Mouse (Mus musculus) lung, postnatal 4 days (tissue): ENCODE data around the gene Syt16.

Experiments used
- DNase-seq, 2 experiments: peaks; one replicate each; pipeline ENCODE4 v3.0.0; 2021

Gene Syt16

DNA sequence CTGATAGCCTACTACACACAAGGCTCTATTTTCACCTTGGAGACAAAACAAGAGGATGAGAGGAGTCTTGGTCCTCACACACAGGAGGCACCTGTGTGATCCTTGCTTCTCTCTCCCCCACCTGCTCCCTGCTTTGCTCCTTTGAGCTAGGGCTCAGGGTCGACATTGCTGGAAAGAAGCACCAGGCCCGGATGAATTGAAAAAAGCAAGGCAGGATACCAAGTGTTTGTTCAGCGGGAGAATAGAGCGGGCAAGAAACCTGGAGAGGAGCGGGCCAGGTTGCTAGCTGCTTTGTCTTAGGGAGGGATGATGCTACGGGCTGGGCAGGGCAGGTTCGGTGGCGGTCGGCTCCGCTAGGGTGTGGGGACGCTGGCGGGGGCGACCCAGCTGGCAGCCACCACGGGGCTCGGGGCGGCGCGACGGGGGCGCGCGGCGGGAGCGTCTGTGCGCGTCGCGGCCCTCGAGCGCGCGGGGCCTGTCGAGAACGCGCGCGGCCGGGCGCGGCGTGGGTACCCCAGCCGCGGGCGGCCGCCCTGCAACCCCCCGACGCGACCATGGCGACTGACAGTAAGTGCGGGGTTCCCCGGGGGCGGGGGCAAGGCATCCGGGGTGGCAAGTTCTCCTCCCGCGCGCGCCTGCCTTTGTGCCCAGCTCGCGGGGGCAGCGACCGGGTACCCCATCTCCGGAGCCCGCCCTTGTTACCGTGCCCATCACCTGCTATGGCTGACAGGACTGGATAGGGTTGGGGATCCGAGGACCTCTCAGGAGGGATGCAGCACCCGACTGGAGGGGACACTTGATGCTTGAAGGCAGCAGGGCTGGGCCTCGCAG lies at the start of gene Syt16:
TSS of gene Syt16 (plus strand) at position 365 of the 831 bp plus-strand sequence.
- no peak for DNase-seq

DNA sequence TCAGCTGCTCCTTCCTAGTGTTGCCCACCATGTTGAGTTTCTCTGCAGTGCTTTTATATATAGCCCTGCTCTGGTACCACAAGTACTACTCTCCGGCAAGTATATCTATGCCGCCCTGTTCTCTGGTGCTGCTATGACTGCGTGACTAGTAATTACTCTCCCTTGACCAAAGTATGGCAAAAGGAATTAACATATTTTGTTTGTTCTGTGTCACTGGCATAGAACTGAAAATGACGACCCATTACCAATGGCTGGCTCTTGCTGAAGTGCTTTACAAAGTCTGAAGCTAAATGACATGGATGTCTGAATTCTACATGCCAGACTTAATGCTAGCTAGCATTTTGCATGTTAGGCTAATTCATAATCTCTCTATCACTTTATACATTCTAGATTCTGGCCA lies 49.0 kb upstream of the Syt16 start:
- DNase-seq, result no peak

DNA sequence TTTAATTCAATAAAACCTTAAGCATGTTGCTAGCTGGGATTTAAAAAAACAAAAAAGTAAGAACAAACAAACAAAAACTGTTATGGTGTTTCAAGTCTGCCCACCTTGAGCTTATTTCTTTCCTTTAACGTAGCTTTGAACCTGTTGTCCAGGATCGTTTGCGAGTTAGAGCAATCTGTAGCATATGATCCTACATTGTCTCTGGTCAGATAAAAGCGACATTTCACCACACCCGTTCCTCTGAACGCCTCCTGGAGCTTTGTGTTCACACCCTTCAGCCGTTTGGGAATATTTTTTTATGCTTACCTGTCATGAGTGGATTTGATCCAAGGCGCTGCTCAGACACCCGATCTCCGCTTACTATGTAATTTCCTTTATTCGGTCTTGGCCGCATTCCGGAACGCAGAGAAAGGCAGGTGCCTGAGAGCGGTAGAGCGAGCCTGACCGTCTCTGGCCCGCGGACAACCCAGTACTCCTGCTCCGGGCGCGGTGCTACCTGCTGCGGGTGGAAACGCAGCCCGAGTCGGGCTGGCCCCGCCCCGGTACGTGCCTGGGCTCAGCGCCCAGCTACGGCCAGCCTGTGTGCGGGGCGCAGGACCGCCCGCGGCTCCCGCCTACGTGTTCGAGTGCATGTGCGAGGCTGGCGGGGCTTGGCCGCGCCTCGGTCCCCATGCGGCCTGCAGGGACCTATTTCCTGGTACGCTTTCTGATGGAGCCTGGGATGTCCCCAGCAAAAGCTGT lies 48.0 kb upstream of the Syt16 start:
- DNase-seq, result peak; percentile 29 to 50

DNA sequence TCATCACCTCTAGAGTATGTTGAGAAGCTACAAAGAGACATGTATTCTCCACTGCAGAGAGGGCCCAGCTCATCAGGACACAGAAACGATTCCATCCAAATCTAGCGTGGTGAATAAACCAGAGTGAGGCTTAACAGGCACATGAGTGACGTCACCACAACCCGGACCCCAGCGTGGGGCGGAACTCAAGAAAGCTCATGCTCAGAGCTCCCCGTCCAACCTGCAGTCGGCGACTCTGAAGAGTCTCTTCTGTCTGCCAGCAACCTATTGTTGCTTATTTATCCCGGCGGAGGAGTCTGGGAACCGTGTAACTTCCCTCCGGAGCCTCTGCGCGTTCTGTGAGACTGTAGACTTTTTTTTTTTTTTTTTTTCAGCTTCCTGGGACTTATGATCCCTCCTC lies 44.6 kb upstream of the Syt16 start:
- DNase-seq, result peak; percentile 55 to 58

DNA sequence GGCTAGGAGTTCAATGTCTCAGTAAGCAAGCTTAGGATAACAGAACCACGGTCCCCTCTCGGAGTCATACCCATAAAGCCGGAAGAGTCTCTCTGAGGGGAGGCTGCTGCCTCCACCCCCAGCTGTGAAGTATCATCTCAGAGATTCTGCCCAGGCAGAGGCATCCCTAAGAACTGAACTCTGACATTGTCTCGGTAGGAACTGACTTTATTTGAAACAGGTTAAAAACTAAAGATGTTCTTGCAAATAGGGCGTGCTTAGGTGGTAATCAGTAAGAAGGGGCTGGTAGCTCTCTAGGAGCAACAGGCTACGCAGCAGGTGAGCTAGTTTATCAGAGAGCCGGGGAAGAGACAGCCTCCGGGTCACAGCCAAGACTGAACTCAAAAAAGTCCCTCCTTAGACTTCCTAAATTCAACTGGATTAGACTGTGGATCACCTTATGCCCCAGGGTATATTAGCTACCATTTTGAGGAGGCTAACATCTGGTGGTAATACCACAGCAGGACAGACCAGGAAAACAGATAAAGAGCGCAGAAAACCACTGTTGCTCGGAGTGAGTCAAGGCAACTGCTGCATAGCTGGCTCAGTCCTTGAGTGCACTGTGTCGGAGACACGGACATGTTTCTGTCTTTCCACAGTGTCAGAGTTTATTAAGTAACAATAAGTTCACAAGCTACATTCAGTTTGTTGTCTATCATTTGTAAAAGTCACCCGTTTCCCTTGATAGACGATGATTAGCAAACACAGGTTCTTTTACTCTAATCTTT lies 43.9 kb upstream of the Syt16 start:
- DNase-seq, result no peak

DNA sequence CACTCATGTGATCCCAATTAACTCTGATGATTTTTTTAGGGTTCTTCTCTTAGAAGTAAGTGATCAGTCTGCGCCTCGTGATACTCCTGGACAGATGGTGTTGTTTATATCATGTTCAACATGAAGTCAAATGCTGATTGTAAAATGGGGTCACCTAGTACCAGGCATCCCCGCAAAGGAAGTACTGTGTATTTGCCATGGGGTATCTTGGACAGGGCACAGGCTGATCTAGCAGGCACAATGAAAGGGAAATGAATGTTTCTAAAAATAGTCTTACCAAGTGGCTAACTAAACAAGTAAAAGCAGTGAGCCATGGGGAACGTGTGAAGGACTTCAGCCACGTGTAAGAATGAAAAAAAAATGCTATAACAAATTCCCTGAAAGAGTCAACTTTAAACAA lies 42.7 kb upstream of the Syt16 start:
- DNase-seq, result no peak

DNA sequence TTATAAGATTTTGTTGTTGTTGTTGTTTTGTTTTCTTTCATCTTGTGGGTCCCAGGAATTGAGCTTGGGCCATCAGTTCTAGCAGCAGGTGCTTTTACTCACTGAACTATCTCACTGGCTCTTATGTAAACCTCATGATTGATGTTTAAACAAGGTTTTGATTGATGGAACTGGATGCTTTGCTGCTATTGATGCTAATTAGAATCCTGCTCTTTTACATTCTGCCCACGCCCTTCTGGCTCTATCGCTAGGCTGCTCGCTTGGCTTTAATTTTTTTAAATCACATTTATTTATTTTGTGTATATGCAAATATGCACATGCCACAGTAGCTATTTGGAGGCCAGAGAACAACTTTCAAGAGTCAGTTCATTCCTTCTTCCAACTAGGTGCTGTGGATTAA lies 39.8 kb upstream of the Syt16 start:
- DNase-seq, result no peak

DNA sequence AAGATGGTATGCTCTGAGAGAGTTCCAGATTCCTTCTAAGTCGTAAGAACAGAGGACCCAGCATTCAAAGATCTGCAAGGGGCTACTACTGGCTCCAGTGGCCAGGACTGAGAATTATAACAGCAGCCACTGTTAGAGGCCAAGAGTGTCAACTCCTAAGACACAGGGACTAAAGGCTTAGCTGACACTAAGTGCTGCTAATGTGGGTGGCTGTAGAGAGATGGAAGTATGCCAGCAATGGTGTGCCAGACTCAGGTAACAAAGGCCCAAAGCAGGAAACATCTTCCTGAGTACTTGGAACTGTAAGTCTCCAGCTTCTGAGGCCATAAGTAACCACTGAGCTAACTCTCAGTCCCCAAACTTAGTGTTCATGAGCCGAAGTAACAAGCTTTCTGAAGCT lies 38.6 kb upstream of the Syt16 start:
- no peak for DNase-seq

DNA sequence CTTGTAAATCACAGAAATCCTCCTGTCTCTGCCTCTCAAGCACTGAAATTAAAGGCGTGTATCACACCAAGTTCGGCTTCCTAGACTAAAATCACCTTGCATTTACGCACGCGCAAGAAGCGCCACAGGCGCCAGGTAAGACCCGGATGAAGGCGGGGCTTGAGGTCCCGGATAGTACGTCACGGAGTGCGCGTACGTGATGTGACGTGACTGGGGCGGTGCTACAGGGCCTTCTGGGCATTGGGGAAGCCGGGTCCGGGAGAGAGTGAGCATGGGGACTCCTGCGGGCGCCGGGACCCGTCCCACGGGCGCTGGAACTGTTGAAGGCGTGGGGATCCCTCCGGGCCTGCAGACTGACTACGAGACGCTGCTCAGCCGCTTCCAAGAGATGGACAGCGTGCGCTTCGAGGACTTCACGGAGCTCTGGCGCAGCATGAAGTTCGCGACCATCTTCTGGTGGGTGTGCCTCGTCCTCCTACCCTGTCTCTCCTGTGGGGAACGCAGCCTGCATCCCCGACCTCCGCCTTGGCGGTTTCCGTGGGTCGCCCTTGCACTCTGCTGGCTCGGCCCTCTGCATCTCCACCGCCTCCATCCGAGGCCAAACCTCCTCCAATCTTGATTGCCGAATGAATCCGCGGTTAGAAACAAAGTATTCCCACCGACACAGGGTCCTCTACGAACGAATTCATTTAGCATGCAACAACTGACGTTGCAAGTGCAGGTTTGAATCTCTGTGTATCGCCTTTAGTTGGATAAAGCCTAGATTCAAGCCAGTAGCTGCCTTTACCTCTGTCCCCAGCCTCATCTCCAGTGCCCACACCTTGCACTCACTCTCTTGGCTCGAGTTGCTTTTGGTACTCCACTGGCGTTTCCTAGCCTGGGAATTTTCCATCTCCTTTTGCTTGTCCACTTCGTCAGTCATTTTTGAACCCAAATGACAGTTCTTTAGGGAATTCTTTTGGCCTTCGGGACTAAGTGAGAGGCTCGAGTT lies 32.9 kb upstream of the Syt16 start, which contains the start of gene Snapc1:
TSS of gene Snapc1 (plus strand) at position 191 of the 991 bp plus-strand sequence.
- peak; percentile 95 to 97 for DNase-seq

DNA sequence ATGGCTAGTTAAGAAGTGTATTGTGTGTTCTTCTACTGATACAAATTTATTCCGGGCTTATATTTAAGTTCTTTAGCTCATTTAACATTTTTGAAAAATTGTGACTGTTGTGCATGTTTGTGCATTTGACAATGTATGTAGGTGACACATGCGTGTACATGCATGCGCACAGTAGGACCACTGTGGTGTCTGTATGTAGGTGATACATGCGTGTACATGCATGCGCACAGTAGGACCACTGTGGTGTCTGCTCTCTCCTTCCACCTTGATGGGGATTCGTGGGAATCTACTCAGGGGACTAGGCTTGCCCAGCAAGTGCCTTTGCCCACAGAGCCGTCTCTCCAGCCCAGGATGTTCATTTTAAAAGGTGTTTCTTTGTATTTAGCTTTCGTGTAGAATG lies 28.3 kb upstream of the Syt16 start:
- no peak for DNase-seq

DNA sequence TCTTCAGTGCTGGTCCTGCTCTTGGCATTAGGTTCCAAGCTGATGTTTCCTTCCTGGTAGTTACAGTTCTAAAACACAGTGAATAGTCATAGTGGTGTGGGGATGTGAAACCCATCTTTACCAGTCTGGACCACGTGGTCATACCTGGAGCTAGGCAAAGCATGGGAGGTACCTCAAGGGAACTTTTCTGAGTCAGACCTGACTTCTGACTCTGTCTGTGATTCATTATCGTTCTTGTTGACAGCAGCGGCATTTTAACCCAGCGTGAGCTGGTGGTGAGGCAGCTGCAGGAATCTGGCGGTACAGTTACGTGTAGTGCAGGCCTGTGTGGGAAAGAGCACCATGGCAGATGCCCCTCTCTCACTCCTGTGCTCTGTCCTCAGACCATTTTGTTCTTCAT lies 22.9 kb upstream of the Syt16 start:
- no peak for DNase-seq

DNA sequence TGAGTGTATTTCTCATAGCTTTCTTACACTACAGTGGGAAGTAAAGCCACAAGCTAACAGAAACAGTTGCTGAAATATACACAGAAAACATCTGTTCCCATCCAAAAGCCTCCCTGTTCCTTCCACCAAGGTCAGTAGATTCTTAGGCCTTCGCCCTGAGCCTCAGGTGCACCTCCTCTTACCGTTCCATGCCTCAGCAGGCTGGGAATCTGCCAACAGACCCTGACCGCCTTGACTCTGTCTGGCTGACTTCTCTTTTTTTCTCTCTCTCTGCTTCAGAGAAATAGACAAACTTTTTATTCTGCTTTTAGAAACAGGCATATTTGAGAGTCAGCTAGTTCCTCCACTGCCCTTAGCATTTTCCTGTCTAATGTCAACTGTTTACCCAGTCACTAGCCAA lies 19.3 kb upstream of the Syt16 start:
- no peak for DNase-seq

DNA sequence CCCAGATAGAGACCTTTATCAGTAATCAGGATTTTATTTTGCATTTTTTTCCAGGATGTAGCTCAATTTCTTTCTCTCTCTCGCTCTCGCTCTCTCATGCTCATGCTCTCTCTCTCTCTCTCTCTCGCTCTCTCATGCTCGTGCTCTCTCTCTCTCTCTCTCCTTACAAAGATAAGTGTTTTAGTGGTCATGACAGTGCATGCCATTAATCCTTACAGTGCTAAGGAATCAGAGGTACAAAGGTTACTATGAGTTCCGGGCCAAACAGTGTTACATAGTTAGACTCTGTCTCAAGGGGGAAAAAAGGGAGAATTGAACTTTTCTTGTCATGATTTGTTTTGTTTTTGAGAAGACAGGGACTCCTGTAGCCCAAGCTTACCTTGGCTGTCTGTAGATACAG lies 17.8 kb upstream of the Syt16 start:
- no peak for DNase-seq

DNA sequence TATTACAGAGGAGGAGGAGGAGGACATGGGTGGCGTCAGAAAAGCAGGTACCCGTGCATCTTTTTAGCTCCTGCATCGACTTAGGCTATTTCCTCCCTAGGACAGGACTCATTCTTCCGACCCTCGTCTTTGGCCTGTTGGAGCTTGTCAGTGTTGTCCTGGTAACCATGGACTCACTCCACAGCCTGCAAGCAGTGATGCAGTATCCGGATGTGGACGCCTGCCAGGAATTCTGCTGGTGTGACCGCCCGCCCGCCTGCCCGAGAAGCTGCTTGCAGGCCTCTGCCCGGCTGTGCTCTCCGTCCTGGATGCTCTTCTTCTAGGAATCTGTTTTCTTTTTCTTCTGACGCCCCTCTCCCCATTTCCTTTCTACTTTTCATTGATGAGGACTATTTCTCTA lies 14.9 kb upstream of the Syt16 start:
- peak; percentile 71 to 84 for DNase-seq

DNA sequence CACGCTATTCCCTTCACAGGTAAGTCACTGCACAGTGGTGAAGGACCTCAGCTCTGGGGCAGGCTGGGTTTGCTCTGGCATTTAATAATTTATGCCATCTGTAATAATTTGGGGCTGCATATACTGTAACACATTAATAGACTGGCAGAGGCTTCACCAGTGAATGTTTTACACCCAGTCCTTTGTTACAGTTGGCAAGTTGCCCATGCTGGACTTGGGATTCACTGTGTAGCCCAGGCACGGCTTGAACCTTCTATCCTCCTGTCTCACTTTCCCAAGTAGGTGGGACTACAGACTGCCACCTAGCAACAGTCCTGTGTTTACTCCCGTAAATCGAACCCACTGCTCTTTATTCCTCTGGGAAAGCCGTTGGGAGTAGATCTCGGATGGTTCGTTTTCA lies 11.2 kb upstream of the Syt16 start:
- DNase-seq, result no peak

DNA sequence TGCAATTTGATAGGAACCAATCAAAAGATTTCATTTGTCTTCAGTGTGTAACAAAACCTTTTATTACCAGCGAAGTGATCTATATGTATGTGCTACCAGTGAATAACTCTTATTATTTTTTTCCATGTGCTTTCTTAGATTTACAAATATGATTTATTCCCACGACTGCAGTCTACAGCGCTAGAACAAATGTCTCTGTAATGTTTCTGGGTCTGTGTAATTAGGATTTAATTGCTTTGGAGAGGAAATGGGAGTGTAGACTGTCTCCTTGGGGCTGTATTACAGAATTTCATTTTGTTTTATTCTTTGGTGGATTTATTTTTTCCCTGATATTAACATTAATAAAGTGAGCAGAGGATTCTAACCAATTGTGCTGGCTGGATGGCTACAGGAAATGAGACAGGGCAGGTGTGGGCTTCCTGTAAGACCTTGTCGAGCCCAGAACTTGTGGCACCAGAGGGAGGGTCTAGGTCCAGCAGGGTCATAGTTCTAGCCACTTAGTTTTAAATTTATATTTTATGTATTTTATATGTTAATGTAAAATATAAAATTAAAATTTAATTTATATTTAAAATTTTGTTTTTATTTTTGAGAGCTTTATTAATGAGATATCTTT lies 9.0 kb upstream of the Syt16 start:
- DNase-seq, result no peak

DNA sequence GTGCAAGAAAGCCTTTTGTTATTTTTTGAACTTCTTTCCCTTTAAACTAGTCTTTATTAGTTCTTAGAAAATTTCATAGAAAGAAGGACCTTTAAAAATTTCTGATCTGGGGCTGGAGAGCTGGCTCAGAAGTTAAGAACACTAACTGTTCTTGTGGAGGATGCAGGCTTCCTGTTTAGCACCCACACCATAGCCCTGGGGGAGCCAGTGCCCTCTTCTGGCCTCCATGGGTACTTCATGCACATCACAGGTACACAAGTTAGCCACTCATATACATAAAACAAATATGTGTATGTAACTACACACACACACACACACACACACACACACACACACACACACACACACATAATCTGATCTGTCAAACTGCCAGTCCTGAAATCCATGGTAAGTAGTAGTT lies 7.9 kb upstream of the Syt16 start:
- DNase-seq, result peak; percentile 36 to 61

DNA sequence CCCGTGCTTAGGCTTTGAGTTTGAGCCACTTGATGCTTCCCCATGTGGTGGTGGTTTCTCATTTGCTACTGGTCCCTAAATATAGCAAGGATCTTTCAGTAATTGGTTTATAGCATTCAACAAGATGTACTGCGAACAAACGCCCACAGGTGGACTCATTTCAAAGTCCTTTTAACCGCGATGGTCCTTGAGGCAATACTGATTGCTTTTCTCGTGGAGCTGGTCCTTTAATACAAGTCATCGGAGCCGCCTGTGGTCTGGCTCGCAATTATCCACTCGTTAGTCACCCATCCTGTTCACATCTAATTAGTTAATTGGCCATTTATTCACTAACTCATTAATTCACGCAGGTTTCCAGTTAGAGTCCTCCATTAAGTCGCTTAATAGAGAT lies 560 bp upstream of the Syt16 start:
- DNase-seq, result no peak

DNA sequence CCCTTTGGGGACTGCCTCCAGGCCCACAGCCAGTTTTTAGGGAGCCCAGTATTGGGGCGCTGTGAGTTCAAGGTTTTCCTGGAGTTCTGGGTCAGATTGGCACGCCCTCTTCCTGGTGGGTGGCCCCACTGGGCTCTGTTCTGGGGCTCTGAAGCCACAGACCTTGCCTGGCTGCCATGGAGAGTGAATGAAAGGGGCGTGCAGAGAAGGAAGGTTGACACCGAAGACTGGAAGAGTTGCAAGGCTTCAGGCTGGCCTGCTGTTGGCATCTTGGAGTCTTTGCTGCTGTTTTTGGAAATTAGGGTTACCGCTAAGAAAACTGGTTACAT lies 631 bp downstream of the Syt16 start:
- DNase-seq, result no peak

DNA sequence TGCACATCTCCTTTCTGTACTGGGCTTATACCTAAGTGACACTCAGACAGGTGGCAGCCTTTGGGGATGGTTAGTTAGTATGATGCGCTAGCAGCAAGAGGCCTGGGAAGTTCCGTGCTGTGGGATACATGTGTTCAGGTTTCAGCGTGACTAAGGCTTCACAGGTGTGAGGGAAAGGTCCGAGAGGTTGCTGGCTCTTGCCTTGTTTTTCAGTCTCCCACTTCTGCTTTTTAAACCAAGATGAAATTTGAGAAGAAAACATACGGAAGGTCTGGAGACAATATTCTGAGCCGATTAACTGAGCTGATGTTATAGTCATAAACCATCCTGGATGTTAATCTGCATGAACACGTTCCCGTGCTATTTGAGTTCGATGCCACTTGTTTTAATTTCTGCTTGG lies 5.0 kb downstream of the Syt16 start:
- DNase-seq, result no peak

DNA sequence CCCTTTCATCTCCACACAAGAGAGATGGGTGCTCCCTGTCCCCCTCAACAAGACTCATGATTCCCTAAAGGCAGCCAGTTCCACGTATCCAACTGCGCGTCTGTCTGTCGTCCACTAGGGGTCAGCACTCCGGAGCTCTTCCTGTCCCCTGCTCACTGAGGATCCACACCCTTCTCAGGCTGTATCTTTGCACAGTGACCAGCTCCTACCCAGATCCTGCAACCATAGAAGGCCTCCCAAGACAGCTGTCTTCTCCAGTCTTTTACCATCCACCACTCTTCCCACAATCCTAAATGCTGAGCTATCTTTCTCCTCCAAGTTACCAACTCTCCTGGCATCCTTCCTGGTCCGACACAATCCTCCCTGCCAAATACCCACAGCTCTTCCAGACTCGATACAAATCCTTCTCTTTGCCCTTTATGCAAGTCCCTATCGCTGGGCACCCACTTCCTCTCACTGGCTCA lies 12.0 kb downstream of the Syt16 start:
- DNase-seq, result peak in 1 of 2 experiments; percentile 46

DNA sequence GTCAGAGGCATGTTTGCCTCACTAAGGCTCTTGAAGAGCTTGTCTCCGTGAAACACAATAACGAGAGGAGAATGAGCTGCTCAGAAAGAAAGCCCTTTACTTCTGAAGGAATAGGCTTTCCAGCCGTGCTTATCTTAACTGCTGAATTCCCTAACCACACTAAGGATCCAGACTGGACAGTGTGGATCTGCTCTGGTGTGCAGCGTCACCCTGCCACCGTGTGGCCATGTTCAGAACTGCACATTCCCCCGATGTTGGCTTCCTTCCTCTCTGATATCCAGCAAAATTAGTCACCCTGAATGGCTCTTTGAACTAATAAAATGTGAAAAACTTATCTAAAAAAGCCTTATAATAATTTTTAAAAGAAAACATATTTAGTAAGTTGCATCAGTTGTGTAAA lies 16.3 kb downstream of the Syt16 start:
- DNase-seq, result peak; percentile 75 to 85
